Mouse (Mus musculus): ENCODE measurements around the gene Cog1. TPM values are rescaled to one million over a fixed set of nuclear protein-coding genes. Genes with fewer than 3 reads are reported as not detected.
A peak's percentile ranks its signal among the peaks of the same experiment; 100 is the strongest.

Gene Cog1
- polyA plus RNA-seq, 1 experiment from 2014 or later = 30.0 TPM

GRCm38 (mm10) chr11:113633398-113633797 lies 15.6 kb upstream of the Cog1 start:
- H3K4me1 ChIP-seq (replicated peaks) = no peaks in the 10 kb centered on the region
- no peak overlapping the region for H3K27ac ChIP-seq
- ATAC-seq (ENCODE audit: insufficient number of reproducible peaks, insufficient read depth, low FRiP score, low TSS enrichment, low read depth) = no peak
- H3K9me3 ChIP-seq = peaks cover 6% of the 10 kb centered on the region; the same call in 1 of the 2 replicates
- H3K4me2 ChIP-seq = no peak overlapping the region
- no peak overlapping the region for H3K9ac ChIP-seq (replicated peaks)
- no peak overlapping the region for H3K4me3 ChIP-seq (replicated peaks)
- 90% methylated on average over 5 of the region's 5 CpGs for WGBS
- H3K36me3 ChIP-seq = no peaks in the 10 kb centered on the region
- no peaks in the 10 kb centered on the region for H3K27me3 ChIP-seq

DNA sequence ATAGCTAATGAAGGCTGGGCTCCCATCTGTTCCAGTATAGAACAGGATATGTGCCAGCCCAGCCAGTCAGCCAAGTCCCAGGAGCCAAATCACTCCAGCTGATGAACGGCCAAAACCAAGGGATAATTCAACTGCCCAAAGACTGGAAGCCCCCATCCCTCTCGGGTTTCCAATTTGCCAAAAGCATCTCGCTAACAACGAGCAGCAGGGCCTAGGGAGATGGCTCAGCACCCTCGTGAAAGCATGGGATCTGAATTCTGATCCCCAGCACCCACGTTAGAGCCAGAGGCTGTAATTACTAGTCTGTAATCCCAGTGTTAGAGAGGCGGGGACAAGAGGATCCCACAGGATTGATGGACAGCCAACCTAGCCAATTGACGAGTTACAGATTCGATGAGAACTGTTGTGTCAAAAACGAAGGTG lies 14.3 kb upstream of the Cog1 start:
- Histone ChIP-seq H3K36me3 (no peaks in the 10 kb centered on the region), H3K4me1 (replicated peaks) (no peaks in the 10 kb centered on the region), H3K27me3 (no peaks in the 10 kb centered on the region), H3K4me3 (replicated peaks) (no peak overlapping the region), H3K27ac (no peak overlapping the region), H3K9me3 (peaks cover 9% of the 10 kb centered on the region; the same call in 1 of the 2 replicates), H3K9ac (replicated peaks) (no peak overlapping the region), H3K4me2 (no peak overlapping the region)
- WGBS = 69% methylated on average over 10 of the region's 10 CpGs
- no peak for ATAC-seq (ENCODE audit: insufficient number of reproducible peaks, insufficient read depth, low FRiP score, low TSS enrichment, low read depth)

- Histone ChIP-seq H3K9ac (replicated peaks) (no peak overlapping the region), H3K4me3 (replicated peaks) (no peak overlapping the region), H3K4me1 (replicated peaks) (no peaks in the 10 kb centered on the region), H3K9me3 (peaks cover 9% of the 10 kb centered on the region; the same call in 1 of the 2 replicates), H3K27me3 (no peaks in the 10 kb centered on the region; the same call in 1 of the 2 replicates), H3K27ac (no peak overlapping the region), H3K36me3 (no peaks in the 10 kb centered on the region), H3K4me2 (no peak overlapping the region)
- no peak for ATAC-seq (ENCODE audit: insufficient number of reproducible peaks, insufficient read depth, low FRiP score, low TSS enrichment, low read depth)
- WGBS = 82% methylated on average over 12 of the region's 12 CpGs
Measured at GRCm38 (mm10) chr11:113638680-113639079, 10.3 kb upstream of the Cog1 start.

DNA sequence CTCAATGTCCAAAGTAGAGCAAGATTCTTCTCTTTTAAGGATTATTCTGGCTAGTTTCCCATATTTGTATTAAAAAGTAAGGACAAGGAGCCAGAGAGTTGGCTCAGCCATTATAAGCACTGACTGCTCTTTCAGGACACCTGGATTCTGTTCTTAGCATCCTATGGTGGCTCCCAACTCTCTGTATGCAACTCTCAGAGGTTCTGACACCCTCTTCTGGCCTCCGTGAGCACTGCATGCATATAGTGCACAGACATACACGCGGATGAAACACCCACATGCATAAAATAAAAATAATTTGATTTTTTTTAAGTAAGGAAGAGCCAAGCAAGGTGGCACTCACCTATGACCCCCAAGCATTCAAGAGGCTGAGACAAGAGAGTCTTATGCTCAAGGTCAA lies 3.8 kb upstream of the Cog1 start:
- Histone ChIP-seq H3K4me1 (replicated peaks) (peaks cover 16% of the 10 kb centered on the region), H3K27ac (no peak overlapping the region), H3K4me3 (replicated peaks) (no peak overlapping the region), H3K4me2 (no peak overlapping the region), H3K27me3 (no peaks in the 10 kb centered on the region; the same call in 1 of the 2 replicates), H3K36me3 (no peaks in the 10 kb centered on the region), H3K9ac (replicated peaks) (no peak overlapping the region), H3K9me3 (no peaks in the 10 kb centered on the region; the same call in 1 of the 2 replicates)
- WGBS = 86% methylated on average over 3 of the region's 3 CpGs
- ATAC-seq (ENCODE audit: insufficient number of reproducible peaks, insufficient read depth, low FRiP score, low TSS enrichment, low read depth) = no peak

DNA sequence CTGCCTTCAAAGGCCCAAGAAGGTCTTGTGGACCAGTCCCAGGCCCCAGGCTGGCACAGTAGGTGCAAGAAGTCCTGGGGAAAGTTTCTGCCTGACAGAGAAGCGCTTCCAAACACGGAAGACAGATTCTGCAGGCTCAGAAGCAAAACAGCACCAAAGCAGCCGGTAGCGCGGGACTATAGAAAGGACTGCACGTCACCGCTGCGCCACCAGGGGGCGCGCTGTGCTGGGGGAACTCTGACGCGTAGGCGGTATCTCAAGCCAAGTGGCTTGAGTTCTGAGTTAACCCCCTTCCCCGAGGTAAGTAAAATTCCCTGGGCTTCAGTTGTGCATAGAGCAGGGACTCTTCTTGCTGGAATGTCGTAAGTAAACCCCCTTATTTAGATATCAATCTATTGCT lies 817 bp upstream of the Cog1 start:
- H3K4me3 ChIP-seq (replicated peaks) = 0 out of 2 replicates have a peak overlapping the region, but pooled peaks have one; percentile 4
- peak overlapping the region; percentile 28; the same call in 1 of the 2 replicates for H3K4me2 ChIP-seq
- H3K9ac ChIP-seq (replicated peaks) = 0 out of 2 replicates have a peak overlapping the region, but pooled peaks have one; percentile 18
- no peak for ATAC-seq (ENCODE audit: insufficient number of reproducible peaks, insufficient read depth, low FRiP score, low TSS enrichment, low read depth)
- H3K4me1 ChIP-seq (replicated peaks) = peaks cover 35% of the 10 kb centered on the region
- 4% methylated on average over 15 of the region's 15 CpGs for WGBS
- H3K9me3 ChIP-seq = no peaks in the 10 kb centered on the region; the same call in 1 of the 2 replicates
- H3K27me3 ChIP-seq = no peaks in the 10 kb centered on the region; the same call in 1 of the 2 replicates
- H3K36me3 ChIP-seq = peaks cover 19% of the 10 kb centered on the region
- H3K27ac ChIP-seq = no peak overlapping the region

GRCm38 (mm10) chr11:113649353-113650210 lies 613 bp downstream of the Cog1 start, which contains the start of gene Slc39a11:
Gene Slc39a11 (minus strand): TSS chr11:113650079.
- peak; percentile 71; the same call in 1 of the 2 replicates for ATAC-seq (ENCODE audit: insufficient number of reproducible peaks, insufficient read depth, low FRiP score, low TSS enrichment, low read depth)
- peaks cover 33% of the 10 kb centered on the region for H3K36me3 ChIP-seq
- H3K27ac ChIP-seq = peak within 1 kb of the TSS; percentile 89
- H3K9ac ChIP-seq (replicated peaks) = peak within 1 kb of the TSS; percentile 90
- WGBS = under 1% methylated on average over 90 of the region's 91 CpGs
- H3K4me1 ChIP-seq (replicated peaks) = peaks cover 46% of the 10 kb centered on the region
- H3K9me3 ChIP-seq = no peaks in the 10 kb centered on the region; the same call in 1 of the 2 replicates
- H3K4me2 ChIP-seq = peak within 1 kb of the TSS; percentile 70
- no peaks in the 10 kb centered on the region for H3K27me3 ChIP-seq
- H3K4me3 ChIP-seq (replicated peaks) = peak within 1 kb of the TSS; percentile 96

DNA sequence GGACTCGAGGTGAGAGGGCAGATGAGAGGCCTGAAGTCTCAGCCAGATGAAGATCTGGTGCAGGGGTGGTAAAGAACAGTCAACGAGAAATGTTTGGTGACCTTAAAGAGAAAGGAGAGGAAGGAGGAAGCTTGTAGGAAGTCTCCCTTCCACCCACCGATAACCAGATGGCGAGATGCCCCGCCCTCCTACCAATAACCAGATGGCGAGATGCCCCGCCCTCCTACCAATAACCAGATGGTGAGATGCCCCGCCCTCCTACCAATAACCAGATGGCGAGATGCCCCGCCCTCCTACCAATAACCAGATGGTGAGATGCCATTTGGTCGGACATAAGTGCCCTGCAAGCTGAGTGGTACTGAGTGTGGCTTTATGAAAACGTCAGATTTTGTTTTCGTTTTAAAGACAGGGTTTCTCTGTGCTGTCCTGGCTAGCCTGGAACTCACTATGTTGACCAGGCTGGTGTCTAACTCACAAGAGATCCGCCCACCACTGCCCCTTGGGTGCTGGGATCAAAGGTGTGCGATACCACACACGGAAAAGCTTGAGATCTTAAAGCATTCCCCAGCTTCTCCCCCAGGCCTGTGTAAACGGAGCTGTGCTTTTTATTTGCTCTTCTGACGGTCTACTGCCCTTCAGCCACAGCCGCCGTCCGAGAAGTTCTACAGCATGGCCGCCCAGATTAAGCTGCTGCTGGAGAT lies 2.4 kb downstream of the Cog1 start:
- Histone ChIP-seq H3K27me3 (no peaks in the 10 kb centered on the region), H3K4me2 (peak overlapping the region; percentile 70), H3K4me3 (replicated peaks) (no peak overlapping the region), H3K9me3 (no peaks in the 10 kb centered on the region), H3K4me1 (replicated peaks) (peaks cover 55% of the 10 kb centered on the region), H3K36me3 (peaks cover 49% of the 10 kb centered on the region), H3K27ac (peak overlapping the region; percentile 47; the same call in 1 of the 2 replicates), H3K9ac (replicated peaks) (0 out of 2 replicates have a peak overlapping the region, but pooled peaks have one; percentile 18)
- WGBS = 52% methylated on average over 22 of the region's 22 CpGs
- no peak for ATAC-seq (ENCODE audit: insufficient number of reproducible peaks, insufficient read depth, low FRiP score, low TSS enrichment, low read depth)

- Histone ChIP-seq H3K9ac (replicated peaks) (no peak overlapping the region), H3K27me3 (no peaks in the 10 kb centered on the region), H3K4me2 (no peak overlapping the region), H3K36me3 (peaks cover 55% of the 10 kb centered on the region), H3K4me1 (replicated peaks) (peaks cover 55% of the 10 kb centered on the region), H3K27ac (peak overlapping the region; percentile 18; the same call in 1 of the 2 replicates), H3K4me3 (replicated peaks) (no peak overlapping the region), H3K9me3 (no peaks in the 10 kb centered on the region)
- ATAC-seq (ENCODE audit: insufficient number of reproducible peaks, insufficient read depth, low FRiP score, low TSS enrichment, low read depth) = 0 out of 2 replicates have a peak, but pooled peaks have one; percentile 6
- 43% methylated on average over 8 of the region's 8 CpGs for WGBS
Measured at GRCm38 (mm10) chr11:113651907-113652273, 2.9 kb downstream of the Cog1 start.

DNA sequence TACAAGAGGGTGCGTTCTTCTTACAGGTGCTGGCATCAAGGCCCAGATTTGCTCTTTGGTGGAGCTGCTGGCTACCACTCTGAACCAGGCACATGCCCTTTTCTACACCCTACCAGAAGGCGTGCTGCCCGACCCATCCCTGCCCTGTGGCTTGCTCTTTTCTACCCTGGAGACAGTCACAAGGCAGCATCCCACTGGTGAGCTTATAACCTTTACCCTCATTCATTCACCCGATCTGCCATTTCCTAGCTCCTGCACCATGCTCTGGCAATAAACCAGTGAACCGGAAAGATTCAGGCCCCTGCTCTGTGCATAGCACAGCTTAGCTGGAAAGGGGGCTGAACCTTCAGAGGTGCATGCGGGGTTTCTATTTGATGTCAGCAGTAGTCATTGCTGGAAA lies 3.5 kb downstream of the Cog1 start:
- Histone ChIP-seq H3K4me1 (replicated peaks) (peaks cover 51% of the 10 kb centered on the region), H3K36me3 (peaks cover 61% of the 10 kb centered on the region), H3K27me3 (no peaks in the 10 kb centered on the region), H3K4me2 (no peak overlapping the region), H3K4me3 (replicated peaks) (no peak overlapping the region), H3K9me3 (no peaks in the 10 kb centered on the region), H3K27ac (no peak overlapping the region), H3K9ac (replicated peaks) (no peak overlapping the region)
- 88% methylated on average over 6 of the region's 6 CpGs for WGBS
- no peak for ATAC-seq (ENCODE audit: insufficient number of reproducible peaks, insufficient read depth, low FRiP score, low TSS enrichment, low read depth)

- 75% methylated on average over 15 of the region's 15 CpGs for WGBS
- H3K4me1 ChIP-seq (replicated peaks) = peaks cover 41% of the 10 kb centered on the region
- peaks cover 77% of the 10 kb centered on the region for H3K36me3 ChIP-seq
- H3K27ac ChIP-seq = peak overlapping the region; percentile 72
- H3K27me3 ChIP-seq = no peaks in the 10 kb centered on the region
- no peaks in the 10 kb centered on the region for H3K9me3 ChIP-seq
- no peak overlapping the region for H3K4me2 ChIP-seq
- H3K4me3 ChIP-seq (replicated peaks) = no peak overlapping the region
- no peak overlapping the region for H3K9ac ChIP-seq (replicated peaks)
- no peak for ATAC-seq (ENCODE audit: insufficient number of reproducible peaks, insufficient read depth, low FRiP score, low TSS enrichment, low read depth)
Measured at GRCm38 (mm10) chr11:113654105-113654504, 5.1 kb downstream of the Cog1 start.

Measured in limb, embryonic 12.5 days (tissue).